Mouse (Mus musculus) heart, postnatal 25 days (tissue): ENCODE measurements around the gene Ehd1. TPM values are rescaled to one million over a fixed set of nuclear protein-coding genes. Genes with fewer than 3 reads are reported as not detected.

ENCODE experiments used
- DNase-seq: peaks from one replicate; pipeline ENCODE4 v3.0.0; 2022; ENCODE audit warnings: low spot score
- intact Hi-C: fragments of 180-260 bp; cut with DNase I; formaldehyde crosslinking; loops from one replicate; pipeline ENCODE4 v1.15.1; 2025
- total RNA-seq, 2 experiments: library from RNA; stranded (reverse); gene quantifications; 2 replicates each; pipeline ENCODE4 v1.2.3; 2021

The Ehd1 gene
- total RNA-seq, 2 experiments from 2014 or later: 119 to 139 TPM

- no peak for DNase-seq
- intact Hi-C loops: no loop called here
These were observed 23.5 kb upstream of the Ehd1 start for GRCm38 (mm10) chr19:6253021-6253420.

GRCm38 (mm10) chr19:6260428-6260827 is 16.1 kb upstream of the Ehd1 start:
- no peak for DNase-seq
- intact Hi-C loops: no loop called here

- intact Hi-C loops: no loop called here
- no peak for DNase-seq
These were observed 15.6 kb upstream of the Ehd1 start for GRCm38 (mm10) chr19:6260946-6261345.

GRCm38 (mm10) chr19:6261379-6261778 is 15.1 kb upstream of the Ehd1 start:
- intact Hi-C loops: no loop called here

GRCm38 (mm10) chr19:6262222-6262621 is 14.3 kb upstream of the Ehd1 start:
- intact Hi-C loops: loop anchor here (2.0 kb wide), 1 partner anchor 69 kb away; no protein-coding TSS in a partner anchor
- DNase-seq: no peak

More at GRCm38 (mm10) chr19:6261379-6261778, 15.1 kb upstream of the Ehd1 start:
- DNase-seq: no peak

GRCm38 (mm10) chr19:6262839-6263433 is 13.6 kb upstream of the Ehd1 start:
- intact Hi-C loops: loop anchor here (2.0 kb wide), 1 partner anchor 68 kb away; no protein-coding TSS in a partner anchor

GRCm38 (mm10) chr19:6264200-6264599 is 12.3 kb upstream of the Ehd1 start:
- no peak for DNase-seq
- intact Hi-C loops: no loop called here

More at GRCm38 (mm10) chr19:6262839-6263433, 13.6 kb upstream of the Ehd1 start:
- no peak for DNase-seq

GRCm38 (mm10) chr19:6264945-6265344 is 11.6 kb upstream of the Ehd1 start:
- intact Hi-C loops: no loop called here
- DNase-seq: no peak

GRCm38 (mm10) chr19:6265727-6266182 is 10.8 kb upstream of the Ehd1 start:
- no peak for DNase-seq
- intact Hi-C loops: no loop called here

GRCm38 (mm10) chr19:6267306-6268169 is 9.0 kb upstream of the Ehd1 start:
- peak; percentile 55 for DNase-seq

GRCm38 (mm10) chr19:6268170-6268528 is 8.4 kb upstream of the Ehd1 start:
- DNase-seq: peak; percentile 75
- intact Hi-C loops: loop anchor here (1.0 kb wide), 1 partner anchor 36 kb away; no protein-coding TSS in a partner anchor

More at GRCm38 (mm10) chr19:6267306-6268169, 9.0 kb upstream of the Ehd1 start:
- intact Hi-C loops: loop anchor here (1.0 kb wide), 1 partner anchor 37 kb away; no protein-coding TSS in a partner anchor

GRCm38 (mm10) chr19:6268670-6269132 is 7.8 kb upstream of the Ehd1 start:
- intact Hi-C loops: loop anchor here (1.0 kb wide), 1 partner anchor 36 kb away; no protein-coding TSS in a partner anchor
- no peak for DNase-seq

GRCm38 (mm10) chr19:6269798-6270475 is 6.6 kb upstream of the Ehd1 start:
- intact Hi-C loops: no loop called here
- DNase-seq: no peak

GRCm38 (mm10) chr19:6270661-6271060 is 5.9 kb upstream of the Ehd1 start:
- intact Hi-C loops: no loop called here
- DNase-seq: no peak

- intact Hi-C loops: no loop called here
- no peak for DNase-seq
These were observed 5.3 kb upstream of the Ehd1 start for GRCm38 (mm10) chr19:6271206-6271605.

GRCm38 (mm10) chr19:6272053-6272452 is 4.5 kb upstream of the Ehd1 start:
- DNase-seq: no peak
- intact Hi-C loops: no loop called here

- DNase-seq: no peak
- intact Hi-C loops: no loop called here
These were observed 3.8 kb upstream of the Ehd1 start for GRCm38 (mm10) chr19:6272738-6273137.

- intact Hi-C loops: no loop called here
- no peak for DNase-seq
These were observed 2.9 kb upstream of the Ehd1 start for GRCm38 (mm10) chr19:6273592-6273991.

GRCm38 (mm10) chr19:6273998-6274608 is 2.4 kb upstream of the Ehd1 start:
- intact Hi-C loops: no loop called here
- DNase-seq: no peak
